Mouse (Mus musculus) retina, postnatal 1 day (tissue): ENCODE data around the gene Naip5.
A peak's percentile ranks its signal among the peaks of the same experiment; 100 is the strongest.
"Not testable (repeated sequence)": the region's sequence is repeated elsewhere in the genome, so short reads cannot be mapped to it uniquely, and the experiment has no call there.

Experiments used
- DNase-seq: peaks from one replicate; pipeline ENCODE4 v3.0.0-alpha.2; 2012

The Naip5 gene

GRCm38 (mm10) chr13:100246223-100246622 is at the start of gene Naip5:
Naip5 (minus strand) TSS chr13:100246323.
- not testable (repeated sequence) for DNase-seq

DNA sequence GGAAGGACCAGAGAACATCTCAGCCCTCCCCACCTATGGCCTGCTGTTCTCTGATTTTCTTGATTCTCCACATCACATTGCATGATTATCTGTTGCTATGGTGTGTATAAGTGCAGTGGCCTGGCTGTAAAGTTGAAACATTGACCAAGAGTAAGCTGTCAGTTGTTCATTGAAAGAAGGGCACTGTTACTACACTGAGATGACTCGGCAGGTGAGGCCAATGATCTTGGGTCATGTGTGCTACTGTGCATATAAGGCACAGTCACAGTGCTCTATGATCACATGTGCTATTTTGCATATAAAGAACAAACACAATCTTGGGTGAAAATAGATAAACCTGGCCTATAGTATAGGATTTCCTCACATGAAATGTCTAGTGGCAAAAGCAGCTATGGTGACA is 38.5 kb upstream of the Naip5 start:
- no peak for DNase-seq

DNA sequence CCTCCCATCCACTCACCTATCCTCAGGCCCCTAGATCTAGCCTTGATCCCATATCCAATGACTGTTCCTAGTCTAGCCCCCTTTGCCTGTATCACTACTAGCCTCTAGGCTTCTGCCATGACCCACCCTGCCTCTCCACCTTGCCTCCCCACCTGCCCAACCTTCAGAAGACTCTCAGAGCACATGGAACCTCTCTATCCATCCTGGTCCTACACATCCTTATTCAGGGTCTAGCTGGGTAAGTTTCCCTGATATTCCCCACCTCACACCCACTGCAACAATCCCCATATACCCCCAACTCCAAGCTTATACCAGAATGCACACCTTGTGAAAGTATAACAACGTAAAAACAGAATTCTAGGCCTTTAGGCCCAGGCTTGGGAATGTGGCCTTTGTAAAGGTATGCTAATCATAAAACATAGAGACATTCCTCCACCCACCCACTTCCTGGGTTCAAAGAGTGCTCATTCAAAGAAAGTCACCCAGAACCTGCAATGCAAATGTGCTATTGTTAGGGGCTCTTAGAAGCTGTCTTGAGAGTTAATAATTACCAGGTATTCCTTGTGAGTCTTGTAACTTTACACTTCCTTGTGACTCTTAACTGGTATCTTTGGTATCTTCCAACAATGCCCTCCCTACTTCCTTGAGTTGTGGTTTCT is 25.5 kb upstream of the Naip5 start:
- not testable (repeated sequence) for DNase-seq

DNA sequence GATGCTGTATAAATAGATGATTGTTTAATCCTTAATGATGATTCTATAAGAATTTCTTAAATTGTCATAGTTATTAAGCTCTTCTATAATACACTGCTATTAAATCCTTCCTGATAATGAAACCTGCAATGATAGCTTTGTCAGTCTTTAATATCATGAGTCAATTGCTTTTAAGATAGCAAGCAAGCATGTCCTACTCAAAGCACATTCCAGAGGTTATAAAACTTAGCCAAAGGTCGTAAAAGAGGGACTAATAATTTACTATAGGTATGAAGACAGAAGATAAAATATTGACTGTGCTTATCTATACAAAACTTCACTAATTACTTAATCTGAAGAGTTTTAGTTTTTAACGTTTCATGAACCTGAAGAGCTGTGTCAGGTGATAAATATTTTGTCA is 10.9 kb upstream of the Naip5 start:
- not testable (repeated sequence) for DNase-seq

- DNase-seq = not testable (repeated sequence)
Observed at GRCm38 (mm10) chr13:100255925-100256324, 9.8 kb upstream of the Naip5 start.

DNA sequence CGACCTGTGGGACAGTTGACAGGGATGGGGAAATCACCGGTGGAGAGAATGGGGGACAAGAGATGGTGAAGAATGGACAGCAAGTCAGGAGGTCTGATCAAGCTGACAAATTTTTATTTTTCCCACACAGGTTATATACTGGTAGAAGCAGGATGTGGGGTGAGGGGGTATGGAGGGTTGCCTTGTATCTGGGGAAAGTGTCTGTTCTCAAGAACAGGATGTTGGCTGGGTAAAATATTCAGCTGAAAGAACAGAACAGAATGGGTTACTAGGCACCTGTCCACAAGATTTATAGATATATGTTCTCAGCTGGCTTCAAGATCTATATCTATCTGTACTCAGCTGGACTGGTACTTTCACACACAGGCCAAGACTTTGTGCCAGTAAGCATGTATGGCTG is 5.8 kb upstream of the Naip5 start:
- DNase-seq = not testable (repeated sequence)

GRCm38 (mm10) chr13:100246896-100247519 is 885 bp upstream of the Naip5 start:
- DNase-seq = not testable (repeated sequence)

- no peak for DNase-seq
Observed at GRCm38 (mm10) chr13:100243702-100244101, 2.4 kb downstream of the Naip5 start.

DNA sequence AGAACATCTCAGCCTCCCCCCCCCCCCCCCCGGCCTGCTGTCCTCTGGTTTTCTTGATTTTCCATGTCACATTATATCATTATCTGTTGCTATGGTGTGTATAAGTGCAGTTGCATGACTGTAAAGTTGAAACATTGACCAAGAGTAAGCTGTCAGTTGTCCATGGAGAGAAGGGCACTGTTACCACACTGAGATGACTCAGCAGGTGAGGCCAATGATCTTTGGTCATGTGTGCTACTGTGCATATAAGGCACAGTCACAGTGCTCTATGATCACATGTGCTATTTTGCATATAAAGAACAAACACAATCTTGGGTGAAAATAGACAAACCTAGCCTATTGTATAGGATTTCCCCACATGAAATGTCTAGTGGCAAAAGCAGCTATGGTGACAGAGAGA is 32.4 kb downstream of the Naip5 start:
- DNase-seq = not testable (repeated sequence)

DNA sequence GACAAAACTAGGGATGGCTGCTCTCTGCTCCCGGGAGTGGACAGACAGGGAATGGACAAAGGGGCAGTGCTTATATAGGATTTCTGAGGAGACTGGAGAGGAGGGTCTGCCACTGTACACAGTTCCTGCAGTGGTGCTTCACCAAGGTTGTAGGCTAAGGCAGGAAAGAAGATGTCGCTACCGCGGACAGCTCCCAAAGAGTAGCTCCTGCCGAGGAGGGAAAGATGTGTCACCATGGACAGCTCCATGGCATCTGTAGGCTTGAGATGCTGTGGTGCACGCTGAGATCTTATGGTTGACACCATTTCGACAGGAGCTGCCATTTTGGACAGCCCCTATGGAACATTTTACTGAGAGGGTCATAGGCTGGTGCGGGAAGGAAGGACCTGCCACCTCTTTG is 35.6 kb downstream of the Naip5 start:
- peak; percentile 59 for DNase-seq

DNA sequence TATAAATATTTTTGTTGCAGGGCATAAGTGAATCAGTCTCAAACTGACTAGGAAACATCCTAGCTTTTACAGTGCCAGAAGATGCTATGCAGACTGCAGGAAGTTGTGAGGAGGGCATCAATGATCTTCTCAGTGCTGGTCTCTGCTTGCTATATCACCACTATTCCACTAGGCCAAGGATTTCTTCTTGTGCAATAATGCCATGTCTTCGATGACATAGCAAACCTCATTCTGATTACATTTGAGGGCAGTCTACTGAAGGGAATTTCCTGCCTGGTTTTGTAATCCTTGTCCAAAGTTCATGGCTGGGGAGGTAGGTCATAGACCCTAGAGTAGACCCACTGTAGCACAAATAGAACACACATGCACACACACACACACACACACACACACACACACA is 42.8 kb downstream of the Naip5 start:
- no peak for DNase-seq

DNA sequence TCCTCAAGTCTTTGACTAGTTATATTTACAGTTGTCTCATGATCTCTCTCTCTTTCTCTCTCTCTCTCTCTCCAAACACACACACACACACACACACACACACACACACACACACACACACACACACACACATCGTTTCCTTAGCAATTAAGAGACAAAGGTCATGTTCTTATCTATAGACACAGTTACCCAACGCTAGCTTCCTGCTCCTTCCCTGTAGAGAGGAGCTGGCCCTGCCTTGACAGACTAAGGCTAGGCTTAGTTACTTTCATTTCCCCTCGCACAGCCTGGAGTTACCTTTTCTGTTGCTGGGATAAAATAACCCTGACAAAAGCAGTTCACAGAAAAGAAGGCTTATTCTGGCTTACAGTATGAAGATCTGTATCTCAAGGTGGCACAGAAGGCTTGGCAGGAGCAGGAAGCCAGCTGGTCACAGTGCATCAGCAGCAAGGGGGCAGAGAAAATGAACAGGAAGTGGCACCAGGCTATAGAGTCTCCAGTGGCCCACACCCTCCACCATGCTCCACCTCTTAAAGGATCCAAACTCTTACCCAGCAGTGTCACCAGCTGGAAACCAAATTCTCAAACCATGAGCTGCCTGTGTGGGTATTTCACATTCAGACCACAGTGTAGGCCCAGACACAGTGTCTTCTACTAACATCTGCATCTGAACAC is 44.3 kb downstream of the Naip5 start, which contains the start of gene Naip2:
Gene Naip2 (minus strand): TSS at position 434 of the 675 bp plus-strand sequence.
- not testable (repeated sequence) for DNase-seq

DNA sequence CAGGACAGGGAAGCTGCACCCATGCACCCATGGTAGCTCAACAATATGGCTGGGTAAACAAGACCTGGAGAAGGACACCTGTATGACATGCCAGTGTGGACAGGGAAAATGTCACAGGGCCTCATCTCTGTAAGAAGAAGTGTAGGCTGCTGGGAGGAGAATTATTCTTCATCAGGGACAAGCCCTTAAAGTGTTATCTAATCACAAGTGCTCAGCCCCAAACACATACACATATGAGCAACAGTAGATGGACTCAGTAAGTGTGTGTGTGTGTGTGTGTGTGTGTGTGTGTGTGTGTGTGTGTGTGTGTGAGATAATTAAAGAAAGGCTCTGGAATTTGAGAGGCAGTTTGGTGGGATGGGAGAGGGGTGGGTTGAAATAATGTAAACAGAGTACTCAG is 45.3 kb downstream of the Naip5 start:
- DNase-seq = no peak

- no peak for DNase-seq
Observed at GRCm38 (mm10) chr13:100195421-100195820, 50.7 kb downstream of the Naip5 start.

- DNase-seq = not testable (repeated sequence)
Observed at GRCm38 (mm10) chr13:100183111-100183510, 63.0 kb downstream of the Naip5 start.

GRCm38 (mm10) chr13:100174360-100174759 is 71.8 kb downstream of the Naip5 start:
- not testable (repeated sequence) for DNase-seq

- DNase-seq = not testable (repeated sequence)
Observed at GRCm38 (mm10) chr13:100166378-100166777, 79.7 kb downstream of the Naip5 start.

GRCm38 (mm10) chr13:100162467-100162866 is 83.7 kb downstream of the Naip5 start:
- not testable (repeated sequence) for DNase-seq
